Mouse (Mus musculus) kidney, postnatal 4 days (tissue): ENCODE results near the gene Cpne5.

Source experiments
- DNase-seq, 2 experiments: peaks; one replicate each; pipeline ENCODE4 v3.0.0; 2021; ENCODE audit warnings: mixed read lengths in 2 of 2

The Cpne5 gene

GRCm38 (mm10) chr17:29202604-29203003 is 35.4 kb downstream of the Cpne5 start:
- DNase-seq: no peak

GRCm38 (mm10) chr17:29199821-29200220 is 38.1 kb downstream of the Cpne5 start:
- DNase-seq: no peak

- peak; percentile 60 to 69 for DNase-seq
These were observed 38.7 kb downstream of the Cpne5 start for GRCm38 (mm10) chr17:29199151-29199800.

GRCm38 (mm10) chr17:29195579-29195978 is 42.4 kb downstream of the Cpne5 start:
- no peak for DNase-seq

GRCm38 (mm10) chr17:29188989-29189388 is 49.0 kb downstream of the Cpne5 start:
- DNase-seq: peak; percentile 55 to 66

- DNase-seq: no peak
These were observed 50.7 kb downstream of the Cpne5 start for GRCm38 (mm10) chr17:29186989-29187859.

GRCm38 (mm10) chr17:29185376-29186046 is 52.5 kb downstream of the Cpne5 start:
- DNase-seq: no peak

GRCm38 (mm10) chr17:29183162-29183561 is 54.8 kb downstream of the Cpne5 start:
- DNase-seq: no peak

GRCm38 (mm10) chr17:29181751-29182150 is 56.2 kb downstream of the Cpne5 start:
- no peak for DNase-seq

- DNase-seq: no peak
These were observed 57.4 kb downstream of the Cpne5 start for GRCm38 (mm10) chr17:29180406-29181127.

GRCm38 (mm10) chr17:29179917-29180316 is 58.0 kb downstream of the Cpne5 start:
- no peak for DNase-seq

- DNase-seq: no peak
These were observed 59.4 kb downstream of the Cpne5 start for GRCm38 (mm10) chr17:29178503-29179059.

GRCm38 (mm10) chr17:29176391-29177267 is 61.3 kb downstream of the Cpne5 start:
- DNase-seq: peak; percentile 86 to 89

GRCm38 (mm10) chr17:29175693-29176092 is 62.3 kb downstream of the Cpne5 start:
- DNase-seq: no peak

GRCm38 (mm10) chr17:29173165-29173564 is 64.8 kb downstream of the Cpne5 start:
- no peak for DNase-seq

GRCm38 (mm10) chr17:29172062-29172461 is 65.9 kb downstream of the Cpne5 start:
- peak in 1 of 2 experiments; percentile 37 for DNase-seq

- peak; percentile 90 to 92 for DNase-seq
These were observed 66.8 kb downstream of the Cpne5 start for GRCm38 (mm10) chr17:29171001-29171772.

GRCm38 (mm10) chr17:29170431-29171000 is 67.5 kb downstream of the Cpne5 start:
- peak in 1 of 2 experiments; percentile 48 for DNase-seq

GRCm38 (mm10) chr17:29168996-29169601 is 68.9 kb downstream of the Cpne5 start:
- no peak for DNase-seq

GRCm38 (mm10) chr17:29168438-29168837 is 69.5 kb downstream of the Cpne5 start:
- DNase-seq: no peak
